Mouse (Mus musculus): ENCODE results near the gene Zmiz1. TPM values are rescaled to one million over a fixed set of nuclear protein-coding genes. Genes with fewer than 3 reads are reported as not detected.

Zmiz1 gene
- total RNA-seq, 1 experiment from 2014 or later = 96.9 TPM

- no peak for DNase-seq
These were observed 180.3 kb downstream of the Zmiz1 start for GRCm38 (mm10) chr14:25639120-25639758.

GRCm38 (mm10) chr14:25639979-25640378 lies 181.0 kb downstream of the Zmiz1 start:
- no peak for DNase-seq

- DNase-seq = peak; percentile 80
These were observed 181.6 kb downstream of the Zmiz1 start for GRCm38 (mm10) chr14:25640421-25641056.

GRCm38 (mm10) chr14:25641067-25641466 lies 182.1 kb downstream of the Zmiz1 start:
- DNase-seq = no peak

- DNase-seq = no peak
These were observed 186.7 kb downstream of the Zmiz1 start for GRCm38 (mm10) chr14:25645717-25646116.

GRCm38 (mm10) chr14:25646161-25646621 lies 187.2 kb downstream of the Zmiz1 start:
- peak; percentile 81 for DNase-seq

- no peak for DNase-seq
These were observed 192.1 kb downstream of the Zmiz1 start for GRCm38 (mm10) chr14:25651131-25651530.

- DNase-seq = no peak
These were observed 192.9 kb downstream of the Zmiz1 start for GRCm38 (mm10) chr14:25651905-25652304.

- DNase-seq = no peak
These were observed 195.6 kb downstream of the Zmiz1 start for GRCm38 (mm10) chr14:25654401-25655197.

GRCm38 (mm10) chr14:25660661-25661060 lies 201.7 kb downstream of the Zmiz1 start:
- peak; percentile 47 for DNase-seq

GRCm38 (mm10) chr14:25661185-25661920 lies 202.4 kb downstream of the Zmiz1 start:
- no peak for DNase-seq

GRCm38 (mm10) chr14:25663649-25664309 lies 204.8 kb downstream of the Zmiz1 start:
- no peak for DNase-seq

GRCm38 (mm10) chr14:25664310-25664695 lies 205.3 kb downstream of the Zmiz1 start:
- DNase-seq = no peak

- no peak for DNase-seq
These were observed 206.5 kb downstream of the Zmiz1 start for GRCm38 (mm10) chr14:25665314-25665970.

- DNase-seq = no peak
These were observed 207.8 kb downstream of the Zmiz1 start for GRCm38 (mm10) chr14:25666668-25667376.

GRCm38 (mm10) chr14:25667587-25667986 lies 208.6 kb downstream of the Zmiz1 start:
- no peak for DNase-seq

GRCm38 (mm10) chr14:25679625-25680024 lies 220.6 kb downstream of the Zmiz1 start:
- no peak for DNase-seq

- DNase-seq = no peak
These were observed 223.0 kb downstream of the Zmiz1 start for GRCm38 (mm10) chr14:25682020-25682419.

- DNase-seq = no peak
These were observed 227.4 kb downstream of the Zmiz1 start for GRCm38 (mm10) chr14:25686216-25686945.

All from adrenal gland, postnatal 14 days (tissue).